Mouse (Mus musculus): ENCODE measurements at regions not wholly inside any gene's neighbourhood (a gene's known extent, or its start where the extent isn't known, plus 50 kb on each side); places are given as distances from the start of the nearest gene placed in this dataset.
A peak's percentile ranks its signal among the peaks of the same experiment; 100 is the strongest.
"Not testable (repeated sequence)": the region's sequence is repeated elsewhere in the genome, so short reads cannot be mapped to it uniquely, and the experiment has no call there.

DNA sequence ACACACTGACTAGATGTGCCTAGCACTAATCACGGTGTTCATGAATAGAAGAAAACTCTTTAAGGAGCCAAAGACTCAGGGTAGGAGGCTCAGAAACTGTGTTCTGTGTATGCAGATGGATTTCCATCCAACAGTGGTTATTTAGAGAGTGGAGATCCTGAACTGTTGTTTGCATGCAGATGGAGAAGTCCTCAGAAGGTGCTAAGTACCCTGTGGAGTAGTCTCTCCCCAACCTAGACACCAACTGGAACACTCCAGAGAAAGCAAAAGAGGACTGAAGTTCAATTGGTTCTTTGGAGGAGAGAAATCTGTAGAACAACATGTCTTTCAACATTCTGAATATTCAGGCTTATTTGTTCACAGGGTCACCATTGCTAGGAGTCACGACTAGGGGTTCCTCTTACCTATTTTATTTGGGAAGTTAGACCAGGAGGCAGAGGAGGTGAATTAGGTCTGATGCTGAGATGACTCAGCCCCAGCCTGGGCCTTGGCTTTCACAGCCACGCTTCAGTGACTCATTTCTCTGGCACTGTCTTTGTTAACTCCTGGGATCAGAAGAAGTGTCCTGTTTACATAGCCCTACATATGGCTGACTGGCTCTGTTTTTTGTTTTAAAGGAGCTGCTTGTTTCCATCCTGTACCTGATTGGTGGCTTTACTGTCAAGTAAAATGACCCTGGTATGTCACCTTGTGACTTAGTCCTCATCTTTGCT is 742.0 kb downstream of the Kcna4 start:
- no peak for DNase-seq (ENCODE audit: low spot score in 2 of 2)

DNA sequence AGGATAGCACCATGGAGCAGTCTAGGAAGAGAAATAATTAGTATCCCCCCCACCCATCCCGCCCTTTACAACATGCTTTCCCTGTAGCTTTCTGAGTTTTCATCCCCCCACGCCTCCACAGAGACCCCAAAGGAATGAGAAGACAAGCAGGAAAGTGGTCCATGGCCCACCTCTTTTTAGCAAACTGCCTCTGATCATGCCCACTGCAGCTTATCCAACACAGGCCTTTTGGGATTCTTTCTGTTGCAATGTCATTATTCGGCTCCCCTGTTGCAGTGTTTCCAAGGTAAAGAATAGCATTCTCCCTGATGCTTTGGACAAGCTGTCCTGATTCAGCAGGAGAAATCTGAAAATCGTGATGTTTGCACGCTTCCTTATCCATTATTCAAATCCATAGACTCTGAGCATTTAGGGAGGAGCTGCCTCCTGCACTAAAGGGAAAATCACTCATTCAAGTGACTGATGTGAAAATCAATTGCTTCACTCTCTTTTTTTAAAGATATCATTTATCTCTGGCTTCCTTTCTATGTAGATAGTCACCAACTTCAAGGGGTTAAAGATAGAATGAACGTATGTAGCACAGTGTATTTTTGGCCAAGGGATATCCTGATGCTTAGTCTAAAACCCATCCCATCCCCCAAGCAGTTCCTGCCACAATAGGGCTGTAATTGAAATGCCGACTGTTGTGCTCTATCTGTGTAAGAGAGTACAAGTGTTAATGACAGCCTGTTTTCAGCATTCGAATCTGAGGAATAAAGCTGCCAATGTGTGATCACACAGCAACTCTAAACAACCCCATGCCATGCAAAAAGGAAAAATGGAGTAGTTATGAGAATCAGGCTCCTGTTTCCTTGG is 743.1 kb downstream of the Kcna4 start:
- peak in 1 of 2 experiments; percentile 39 for DNase-seq (ENCODE audit: low spot score in 2 of 2)

GRCm38 (mm10) chr2:108034882-108035281 is 744.4 kb downstream of the Kcna4 start:
- peak in 1 of 2 experiments; percentile 67 for DNase-seq (ENCODE audit: low spot score in 2 of 2)

DNA sequence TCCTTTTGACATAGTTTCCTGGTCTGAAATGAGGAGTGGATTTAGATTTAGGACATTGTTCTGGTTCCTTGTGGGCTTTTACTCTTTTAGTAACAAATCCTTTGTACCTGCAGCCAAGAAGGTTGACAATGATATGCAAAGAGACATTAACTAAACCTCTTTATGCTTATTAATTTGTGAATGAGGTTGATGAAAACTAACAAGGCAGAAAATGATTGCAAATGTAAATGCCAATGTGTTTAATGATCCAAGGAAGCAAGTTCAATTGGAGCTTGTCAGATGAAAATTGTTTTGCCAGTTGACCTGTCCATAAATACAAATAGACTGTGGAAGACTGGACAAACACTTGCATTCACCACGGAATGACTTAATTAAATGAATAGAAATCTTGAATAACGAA is 751.6 kb downstream of the Kcna4 start:
- DNase-seq (ENCODE audit: low spot score in 2 of 2) = no peak

DNA sequence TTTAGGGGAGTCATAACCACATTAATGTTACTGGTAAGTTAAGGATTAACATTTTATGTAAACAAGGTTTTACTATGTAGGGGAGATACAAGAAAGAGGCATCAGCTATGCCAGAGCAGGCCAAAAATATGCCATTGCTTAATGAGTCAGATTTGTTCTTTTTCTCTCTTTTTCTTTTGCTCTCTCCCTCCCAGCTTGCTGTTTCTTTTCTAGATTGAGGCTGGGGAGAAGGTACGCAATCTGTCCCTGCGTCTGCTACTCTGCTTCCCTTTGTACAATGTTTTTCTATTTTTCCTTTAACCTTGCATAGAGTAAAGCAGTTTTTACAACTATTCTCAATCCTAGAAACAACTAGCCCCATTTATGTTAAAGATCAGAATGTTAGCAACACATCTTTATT is 754.4 kb downstream of the Kcna4 start:
- peak in 1 of 2 experiments; percentile 56 for DNase-seq (ENCODE audit: low spot score in 2 of 2)

DNA sequence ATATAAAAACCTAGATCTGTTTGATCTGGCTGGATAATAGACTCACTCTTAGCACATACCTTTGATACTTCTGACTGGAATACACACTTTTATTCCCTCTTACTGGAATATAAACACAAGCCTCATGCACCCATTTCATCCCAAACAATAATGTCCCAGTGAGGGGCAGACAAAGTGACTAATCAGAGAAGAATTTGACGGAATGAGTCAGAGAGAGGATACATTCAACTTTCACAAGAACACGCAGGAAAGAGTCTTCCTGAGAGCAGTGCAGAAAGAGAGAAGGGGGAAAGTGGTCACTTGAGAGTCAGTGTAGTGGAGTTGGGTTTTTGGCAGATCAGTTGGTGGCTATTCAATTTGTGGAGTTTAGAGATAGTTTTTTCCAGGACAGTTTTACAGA is 755.6 kb downstream of the Kcna4 start:
- no peak for DNase-seq (ENCODE audit: low spot score in 2 of 2)

DNA sequence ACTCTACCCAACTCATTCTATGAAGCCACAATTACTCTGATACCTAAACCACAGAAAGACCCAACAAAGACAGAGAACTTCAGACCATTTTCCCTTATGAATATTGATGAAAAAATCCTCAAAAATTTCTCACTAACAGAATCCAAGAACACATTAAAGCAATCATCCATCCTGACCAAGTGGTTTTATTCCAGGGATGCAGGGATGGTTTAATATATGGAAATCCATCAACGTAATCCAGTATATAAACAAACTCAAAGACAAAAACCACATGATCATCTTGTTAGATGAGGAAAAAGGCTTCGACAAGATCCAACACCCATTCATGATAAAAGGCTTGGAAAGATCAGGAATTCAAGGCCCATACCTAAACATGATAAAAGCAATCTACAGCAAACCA is 772.3 kb downstream of the Kcna4 start:
- not testable (repeated sequence) for DNase-seq (ENCODE audit: low spot score in 2 of 2)

DNA sequence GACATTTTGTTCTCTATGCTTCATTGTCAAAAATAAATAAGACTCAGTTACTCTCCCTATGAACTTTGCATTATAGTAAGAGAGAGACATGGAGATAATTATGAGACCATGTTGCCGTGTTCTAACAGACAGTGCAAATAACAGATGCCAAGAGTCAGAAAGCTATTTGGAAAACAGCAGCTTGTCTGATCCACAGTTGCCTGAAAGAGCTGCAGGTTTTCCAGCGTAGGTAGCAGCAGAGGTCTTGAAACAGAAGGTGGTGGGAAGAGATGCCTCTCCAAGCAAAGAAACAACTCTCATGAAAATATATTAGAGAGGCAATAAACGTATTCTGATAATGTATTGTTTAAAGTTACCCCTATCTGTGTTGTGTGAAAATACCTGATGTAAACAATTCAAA is 793.5 kb downstream of the Kcna4 start:
- peak in 1 of 2 experiments; percentile 45 for DNase-seq (ENCODE audit: low spot score in 2 of 2)

- DNase-seq (ENCODE audit: low spot score in 2 of 2) = no peak
These were observed 799.8 kb downstream of the Kcna4 start for GRCm38 (mm10) chr2:108090266-108090665.

DNA sequence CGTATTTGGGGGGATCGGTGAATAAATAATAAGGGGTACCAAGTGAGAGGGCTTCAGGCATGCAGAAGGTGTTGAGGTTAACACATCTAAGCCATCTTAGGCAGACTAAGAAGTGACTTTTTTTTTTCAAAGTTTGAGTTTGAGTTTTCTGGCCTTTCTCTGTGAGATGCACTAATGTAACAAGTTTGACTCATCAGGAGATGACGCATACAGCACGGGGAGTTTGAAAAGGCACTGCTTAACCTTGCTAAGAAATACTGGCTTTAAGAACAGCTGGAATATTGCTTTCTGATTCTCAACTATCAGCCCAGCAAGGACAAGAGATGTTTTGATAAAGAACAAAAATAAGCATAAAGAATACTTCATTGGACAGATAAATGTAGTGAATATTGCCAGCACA is 806.6 kb downstream of the Kcna4 start:
- no peak for DNase-seq (ENCODE audit: low spot score in 2 of 2)

DNA sequence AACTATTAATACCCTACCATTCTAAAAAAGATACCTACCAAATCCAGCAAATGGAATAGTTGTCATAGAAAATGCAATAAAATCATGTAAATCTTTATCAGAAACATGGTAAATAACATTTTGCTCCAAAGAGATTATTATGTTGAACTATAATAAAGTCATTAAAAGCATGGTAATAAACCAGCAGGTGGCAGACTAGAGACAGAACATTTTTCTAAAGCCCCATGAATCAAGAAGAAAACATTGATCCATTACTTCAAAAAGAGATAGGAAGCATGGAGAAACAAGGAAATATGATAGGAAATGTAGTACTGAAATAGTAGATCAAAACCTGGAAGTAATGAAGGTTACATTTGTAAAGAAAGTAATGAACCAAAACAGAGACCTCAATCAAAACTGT is 819.7 kb downstream of the Kcna4 start:
- no peak for DNase-seq (ENCODE audit: low spot score in 2 of 2)

DNA sequence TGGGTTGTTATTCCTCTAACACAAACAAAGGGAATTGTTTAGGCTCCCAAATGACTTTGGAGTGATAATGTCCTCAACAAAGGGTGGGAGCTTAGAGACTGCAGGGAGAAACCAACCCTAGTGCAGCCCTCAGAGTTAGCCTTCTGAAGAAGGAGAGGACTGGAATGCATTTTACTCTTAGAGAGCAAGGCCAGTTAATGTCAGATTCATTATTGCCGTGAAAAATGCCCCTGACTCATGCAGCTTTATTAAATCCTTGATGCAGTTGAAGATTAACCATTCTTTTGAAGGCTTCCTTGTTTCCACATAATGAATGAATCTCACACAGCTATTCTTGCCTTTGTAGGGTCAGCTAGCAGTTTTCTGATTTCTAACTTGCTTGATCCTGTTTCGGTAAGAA is 855.3 kb downstream of the Kcna4 start:
- no peak for DNase-seq (ENCODE audit: low spot score in 2 of 2)

DNA sequence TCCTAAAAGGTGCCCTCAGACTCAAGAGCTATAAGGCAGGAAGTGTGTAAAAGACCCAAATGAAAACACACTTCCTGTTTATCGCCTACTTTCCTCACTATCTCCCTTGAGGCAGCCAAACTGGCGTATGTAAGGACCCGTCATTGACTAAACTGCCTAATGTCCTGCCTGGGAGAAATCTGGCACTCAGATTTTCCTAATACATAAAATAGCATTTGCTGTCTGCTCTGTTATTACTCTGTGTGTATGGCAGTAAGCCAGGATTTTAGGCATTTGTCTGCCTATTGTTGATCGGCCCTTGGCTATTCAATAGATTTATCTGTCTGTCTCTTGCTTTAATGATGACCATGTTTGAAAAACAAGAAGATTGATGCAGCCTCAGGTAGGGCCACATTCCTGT is 857.8 kb downstream of the Kcna4 start:
- no peak for DNase-seq (ENCODE audit: low spot score in 2 of 2)

GRCm38 (mm10) chr2:108156189-108156588 is 865.8 kb downstream of the Kcna4 start:
- no peak for DNase-seq (ENCODE audit: low spot score in 2 of 2)

- no peak for DNase-seq (ENCODE audit: low spot score in 2 of 2)
These were observed 867.3 kb downstream of the Kcna4 start for GRCm38 (mm10) chr2:108157731-108158130.

- DNase-seq (ENCODE audit: low spot score in 2 of 2) = no peak
These were observed 867.9 kb downstream of the Kcna4 start for GRCm38 (mm10) chr2:108158311-108158710.

- no peak for DNase-seq (ENCODE audit: low spot score in 2 of 2)
These were observed 870.4 kb downstream of the Kcna4 start for GRCm38 (mm10) chr2:108160865-108161264.

GRCm38 (mm10) chr2:108165085-108165484 is 874.6 kb downstream of the Kcna4 start:
- DNase-seq (ENCODE audit: low spot score in 2 of 2) = no peak
